Mouse (Mus musculus): ENCODE data around the gene Pitpna. TPM values are rescaled to one million over a fixed set of nuclear protein-coding genes. Genes with fewer than 3 reads are reported as not detected.
A peak's percentile ranks its signal among the peaks of the same experiment; 100 is the strongest.

Pitpna gene
- polyA plus RNA-seq, 1 experiment from 2014 or later = 80.6 TPM

- Histone ChIP-seq H3K4me3 (no peak overlapping the region), H3K27me3 (ENCODE audit: insufficient read depth, poor library complexity, severe bottlenecking) (no peaks in the 10 kb centered on the region), H3K4me1 (replicated peaks) (no peaks in the 10 kb centered on the region), H3K36me3 (peaks cover 89% of the 10 kb centered on the region), H3K27ac (no peak overlapping the region), H3K9me3 (no peaks in the 10 kb centered on the region)
- DNase-seq (ENCODE audit: low spot score) = no peak
- WGBS = 83% methylated on average over 1 of the region's 1 CpGs
These were observed 17.4 kb downstream of the Pitpna start for GRCm38 (mm10) chr11:75605318-75605717.

GRCm38 (mm10) chr11:75608776-75609175 is 20.9 kb downstream of the Pitpna start:
- no peaks in the 10 kb centered on the region for H3K4me1 ChIP-seq (replicated peaks)
- no peaks in the 10 kb centered on the region for H3K27me3 ChIP-seq (ENCODE audit: insufficient read depth, poor library complexity, severe bottlenecking)
- H3K36me3 ChIP-seq = peaks cover 88% of the 10 kb centered on the region
- WGBS = 90% methylated on average over 5 of the region's 5 CpGs
- H3K4me3 ChIP-seq = no peak overlapping the region
- H3K9me3 ChIP-seq = no peaks in the 10 kb centered on the region
- no peak overlapping the region for H3K27ac ChIP-seq
- DNase-seq (ENCODE audit: low spot score) = no peak

GRCm38 (mm10) chr11:75610021-75610420 is 22.1 kb downstream of the Pitpna start:
- Histone ChIP-seq H3K4me1 (replicated peaks) (no peaks in the 10 kb centered on the region), H3K36me3 (peaks cover 88% of the 10 kb centered on the region), H3K9me3 (no peaks in the 10 kb centered on the region), H3K4me3 (no peak overlapping the region), H3K27ac (no peak overlapping the region), H3K27me3 (ENCODE audit: insufficient read depth, poor library complexity, severe bottlenecking) (no peaks in the 10 kb centered on the region)
- 80% methylated on average over 2 of the region's 2 CpGs for WGBS
- DNase-seq (ENCODE audit: low spot score) = no peak

- no peaks in the 10 kb centered on the region for H3K9me3 ChIP-seq
- no peak for DNase-seq (ENCODE audit: low spot score)
- no peak overlapping the region for H3K27ac ChIP-seq
- H3K4me3 ChIP-seq = no peak overlapping the region
- H3K4me1 ChIP-seq (replicated peaks) = no peaks in the 10 kb centered on the region
- peaks cover 96% of the 10 kb centered on the region for H3K36me3 ChIP-seq
- 88% methylated on average over 1 of the region's 1 CpGs for WGBS
- no peaks in the 10 kb centered on the region for H3K27me3 ChIP-seq (ENCODE audit: insufficient read depth, poor library complexity, severe bottlenecking)
These were observed 26.9 kb downstream of the Pitpna start for GRCm38 (mm10) chr11:75614769-75615168.

- Histone ChIP-seq H3K27ac (no peak overlapping the region), H3K9me3 (no peaks in the 10 kb centered on the region), H3K27me3 (ENCODE audit: insufficient read depth, poor library complexity, severe bottlenecking) (no peaks in the 10 kb centered on the region), H3K4me3 (no peak overlapping the region), H3K4me1 (replicated peaks) (no peaks in the 10 kb centered on the region), H3K36me3 (peaks cover 96% of the 10 kb centered on the region)
- WGBS = 89% methylated on average over 2 of the region's 2 CpGs
- DNase-seq (ENCODE audit: low spot score) = no peak
These were observed 27.7 kb downstream of the Pitpna start for GRCm38 (mm10) chr11:75615556-75615955.

- H3K27ac ChIP-seq = no peak overlapping the region
- no peaks in the 10 kb centered on the region for H3K4me1 ChIP-seq (replicated peaks)
- no peaks in the 10 kb centered on the region for H3K27me3 ChIP-seq (ENCODE audit: insufficient read depth, poor library complexity, severe bottlenecking)
- WGBS = 80% methylated on average over 5 of the region's 5 CpGs
- H3K4me3 ChIP-seq = no peak overlapping the region
- peak; percentile 11 for DNase-seq (ENCODE audit: low spot score)
- peaks cover 94% of the 10 kb centered on the region for H3K36me3 ChIP-seq
- H3K9me3 ChIP-seq = no peaks in the 10 kb centered on the region
These were observed 31.2 kb downstream of the Pitpna start for GRCm38 (mm10) chr11:75619133-75619532.

GRCm38 (mm10) chr11:75620136-75620780 is 32.4 kb downstream of the Pitpna start:
- Histone ChIP-seq H3K27ac (no peak overlapping the region), H3K9me3 (no peaks in the 10 kb centered on the region), H3K36me3 (peaks cover 92% of the 10 kb centered on the region), H3K27me3 (ENCODE audit: insufficient read depth, poor library complexity, severe bottlenecking) (no peaks in the 10 kb centered on the region), H3K4me3 (no peak overlapping the region), H3K4me1 (replicated peaks) (no peaks in the 10 kb centered on the region)
- WGBS = 94% methylated on average over 12 of the region's 12 CpGs
- DNase-seq (ENCODE audit: low spot score) = no peak

GRCm38 (mm10) chr11:75621426-75621825 is 33.5 kb downstream of the Pitpna start:
- no peaks in the 10 kb centered on the region for H3K9me3 ChIP-seq
- WGBS = 91% methylated on average over 2 of the region's 2 CpGs
- peaks cover 92% of the 10 kb centered on the region for H3K36me3 ChIP-seq
- no peak overlapping the region for H3K4me3 ChIP-seq
- H3K27ac ChIP-seq = no peak overlapping the region
- no peaks in the 10 kb centered on the region for H3K4me1 ChIP-seq (replicated peaks)
- DNase-seq (ENCODE audit: low spot score) = no peak
- no peaks in the 10 kb centered on the region for H3K27me3 ChIP-seq (ENCODE audit: insufficient read depth, poor library complexity, severe bottlenecking)

- no peaks in the 10 kb centered on the region for H3K4me1 ChIP-seq (replicated peaks)
- 88% methylated on average over 2 of the region's 2 CpGs for WGBS
- DNase-seq (ENCODE audit: low spot score) = no peak
- H3K27ac ChIP-seq = no peak overlapping the region
- no peaks in the 10 kb centered on the region for H3K9me3 ChIP-seq
- no peaks in the 10 kb centered on the region for H3K27me3 ChIP-seq (ENCODE audit: insufficient read depth, poor library complexity, severe bottlenecking)
- H3K36me3 ChIP-seq = peaks cover 92% of the 10 kb centered on the region
- H3K4me3 ChIP-seq = no peak overlapping the region
These were observed 34.9 kb downstream of the Pitpna start for GRCm38 (mm10) chr11:75622588-75623329.

GRCm38 (mm10) chr11:75624102-75624554 is 36.2 kb downstream of the Pitpna start:
- no peak for DNase-seq (ENCODE audit: low spot score)
- H3K27ac ChIP-seq = no peak overlapping the region
- peaks cover 90% of the 10 kb centered on the region for H3K36me3 ChIP-seq
- H3K4me3 ChIP-seq = no peak overlapping the region
- 79% methylated on average over 2 of the region's 2 CpGs for WGBS
- H3K4me1 ChIP-seq (replicated peaks) = no peaks in the 10 kb centered on the region
- H3K9me3 ChIP-seq = no peaks in the 10 kb centered on the region
- no peaks in the 10 kb centered on the region for H3K27me3 ChIP-seq (ENCODE audit: insufficient read depth, poor library complexity, severe bottlenecking)

- WGBS = 94% methylated on average over 4 of the region's 4 CpGs
- Histone ChIP-seq H3K4me1 (replicated peaks) (peaks cover 7% of the 10 kb centered on the region), H3K36me3 (peaks cover 73% of the 10 kb centered on the region), H3K4me3 (no peak overlapping the region), H3K27me3 (ENCODE audit: insufficient read depth, poor library complexity, severe bottlenecking) (no peaks in the 10 kb centered on the region), H3K9me3 (no peaks in the 10 kb centered on the region), H3K27ac (no peak overlapping the region)
- DNase-seq (ENCODE audit: low spot score) = no peak
These were observed 37.9 kb downstream of the Pitpna start for GRCm38 (mm10) chr11:75625820-75626219.

GRCm38 (mm10) chr11:75630098-75630497 is 42.2 kb downstream of the Pitpna start:
- H3K27me3 ChIP-seq (ENCODE audit: insufficient read depth, poor library complexity, severe bottlenecking) = no peaks in the 10 kb centered on the region
- 22% methylated on average over 5 of the region's 5 CpGs for WGBS
- peak overlapping the region; percentile 90 for H3K27ac ChIP-seq
- peaks cover 27% of the 10 kb centered on the region for H3K4me1 ChIP-seq (replicated peaks)
- H3K36me3 ChIP-seq = peaks cover 54% of the 10 kb centered on the region
- no peaks in the 10 kb centered on the region for H3K9me3 ChIP-seq
- peak overlapping the region; percentile 70 for H3K4me3 ChIP-seq
- DNase-seq (ENCODE audit: low spot score) = no peak

- peak within 1 kb of the TSS; percentile 70 for H3K4me3 ChIP-seq
- peaks cover 30% of the 10 kb centered on the region for H3K4me1 ChIP-seq (replicated peaks)
- WGBS = under 1% methylated on average over 53 of the region's 53 CpGs
- peak within 1 kb of the TSS; percentile 90 for H3K27ac ChIP-seq
- peak; percentile 95 for DNase-seq (ENCODE audit: low spot score)
- H3K27me3 ChIP-seq (ENCODE audit: insufficient read depth, poor library complexity, severe bottlenecking) = no peaks in the 10 kb centered on the region
- peaks cover 53% of the 10 kb centered on the region for H3K36me3 ChIP-seq
- H3K9me3 ChIP-seq = no peaks in the 10 kb centered on the region
These were observed 42.8 kb downstream of the Pitpna start, which contains the start of gene Inpp5k for GRCm38 (mm10) chr11:75630645-75631229. Gene Inpp5k, plus strand, starts transcription at chr11:75630988.

All from hindbrain, embryonic 10.5 days (tissue).